Mouse (Mus musculus): ENCODE results near the gene Fam53b.

DNA sequence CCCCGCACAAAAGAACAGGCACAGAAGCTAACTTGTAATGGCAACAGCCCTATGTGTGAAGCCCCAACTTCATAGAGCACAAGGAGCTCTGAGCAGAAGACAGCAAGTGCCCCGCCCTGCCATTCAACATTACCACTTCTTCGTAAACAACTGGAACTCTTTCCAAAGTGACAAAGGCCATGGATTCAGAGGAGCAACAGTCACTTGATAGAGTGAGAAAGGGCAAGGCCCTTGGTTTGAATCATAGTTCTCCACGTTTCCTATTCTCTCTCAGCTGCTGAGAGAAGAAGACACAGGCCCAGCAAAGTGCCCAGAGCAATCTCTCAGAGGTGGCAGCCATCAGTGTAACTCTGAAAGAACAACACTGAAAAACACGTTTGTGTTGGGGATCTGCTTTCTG lies 49.8 kb downstream of the Fam53b start:
- TF ChIP-seq CTCF (IDR thresholded peaks at IDR 0.05; ENCODE audit: borderline replicate concordance, extremely low read depth, insufficient read depth, insufficient read length), result no peak
- TF ChIP-seq POLR2A (IDR thresholded peaks at IDR 0.05; ENCODE audit: borderline replicate concordance, extremely low read depth, insufficient read depth, insufficient read length, poor library complexity, severe bottlenecking), result no peak

Data from brain, embryonic 14.5 days (tissue).